Mouse (Mus musculus) lung, adult 2 months (tissue): ENCODE data around the gene Sap30bp.

Experiments
- CTCF ChIP-seq: fragments of 200-500 bp; IDR thresholded peaks from 2 replicates; pipeline ENCODE4 v1.5.1; 2011; ENCODE audit warnings: mild to moderate bottlenecking, low read length, control low read depth; ENCODE audit not compliant: insufficient read depth
- POLR2A ChIP-seq: fragments of 200-500 bp; IDR thresholded peaks from 2 replicates; pipeline ENCODE4 v1.6.1; 2011; ENCODE audit warnings: low read depth, mild to moderate bottlenecking, control low read depth, low read length, borderline replicate concordance; ENCODE audit errors: extremely low read depth

DNA sequence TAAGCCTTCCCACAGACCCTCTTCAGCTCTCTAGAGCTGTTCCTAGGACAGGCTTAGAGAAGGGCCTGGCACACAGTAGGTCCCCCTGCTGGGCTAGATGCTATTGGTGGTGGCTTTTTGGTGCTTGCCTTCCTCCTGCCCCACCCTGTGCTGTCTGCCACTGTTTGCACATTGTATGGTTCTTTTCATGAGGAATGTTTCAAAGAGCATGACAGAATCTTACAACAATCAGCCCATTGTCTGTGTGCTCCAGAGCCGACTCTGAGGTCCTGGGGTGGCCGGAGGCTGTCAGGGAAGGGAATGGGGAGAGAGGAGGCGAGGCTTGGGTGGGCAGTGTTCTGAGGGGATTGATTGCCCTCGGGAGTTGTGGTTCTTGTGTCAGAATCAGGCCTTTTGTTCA lies 23.4 kb downstream of the Sap30bp start:
- TF ChIP-seq CTCF = no peak
- no peak for TF ChIP-seq POLR2A
